Mouse (Mus musculus) fibroblast of lung, adult 2 months (primary cell): ENCODE measurements at regions not wholly inside any gene's neighbourhood (a gene's known extent, or its start where the extent isn't known, plus 50 kb on each side); places are given as distances from the start of the nearest gene placed in this dataset.

ENCODE experiments used
- DNase-seq: peaks from one replicate; pipeline ENCODE4 v3.0.0-alpha.2; 2011; ENCODE audit warnings: low read depth

GRCm38 (mm10) chr1:51535414-51535813, 57.2 kb upstream of the Nabp1 start:
- DNase-seq, result no peak

- DNase-seq, result no peak
Observed at GRCm38 (mm10) chr1:51531360-51531759, 53.1 kb upstream of the Nabp1 start.

- no peak for DNase-seq
Observed at GRCm38 (mm10) chr1:51530191-51530926, 52.1 kb upstream of the Nabp1 start.

- DNase-seq, result no peak
Observed at GRCm38 (mm10) chr1:51529653-51530052, 51.4 kb upstream of the Nabp1 start.

- DNase-seq, result no peak
Observed at GRCm38 (mm10) chr1:51528671-51529070, 50.4 kb upstream of the Nabp1 start.
